Mouse (Mus musculus) stomach, postnatal 0 days (tissue): ENCODE results near the gene Cldn7. TPM values are rescaled to one million over a fixed set of nuclear protein-coding genes. Genes with fewer than 3 reads are reported as not detected.

ENCODE experiments used
- ATAC-seq: fragments of 200-750 bp; cut with Nextera tagmentation; 2 replicates; pipeline ENCODE4 v1.8.0; 2017; ENCODE audit not compliant: low FRiP score, low TSS enrichment
- DNase-seq: peaks from one replicate; pipeline ENCODE4 v3.0.0-alpha.2; 2016; ENCODE audit warnings: low spot score
- H3K27ac ChIP-seq: fragments of 300-500 bp; sonication (generic); replicated peaks from 2 replicates; pipeline ENCODE4 v1.5.1; 2014; ENCODE audit warnings: mild to moderate bottlenecking, control low read depth
- H3K27me3 ChIP-seq: fragments of 300-500 bp; sonication (generic); 2 replicates; pipeline ENCODE4 v1.6.1; 2014; ENCODE audit warnings: low read length; ENCODE audit not compliant: control insufficient read depth, insufficient read depth
- H3K36me3 ChIP-seq: fragments of 300-500 bp; sonication (generic); 2 replicates; pipeline ENCODE4 v1.6.1; 2014; ENCODE audit warnings: low read length, mixed read lengths; ENCODE audit not compliant: control insufficient read depth, insufficient read depth
- H3K4me1 ChIP-seq: fragments of 300-500 bp; sonication (generic); replicated peaks from 2 replicates; pipeline ENCODE4 v1.6.1; 2014; ENCODE audit warnings: antibody characterized with exemption; ENCODE audit not compliant: control insufficient read depth, insufficient read depth
- H3K4me2 ChIP-seq: fragments of 300-500 bp; sonication (generic); replicated peaks from 2 replicates; pipeline ENCODE4 v1.6.1; 2014; ENCODE audit warnings: low read depth, mild to moderate bottlenecking, control low read depth, moderate library complexity
- H3K4me3 ChIP-seq: fragments of 300-500 bp; sonication (generic); 2 replicates; pipeline ENCODE4 v1.5.1; 2014; ENCODE audit warnings: low read depth, low read length, control low read depth
- H3K9ac ChIP-seq: fragments of 300-500 bp; sonication (generic); 2 replicates; pipeline ENCODE4 v1.6.1; 2014; ENCODE audit warnings: mild to moderate bottlenecking, low read length, control low read depth, mixed read lengths
- H3K9me3 ChIP-seq: fragments of 300-500 bp; sonication (generic); 2 replicates; pipeline ENCODE4 v1.6.1; 2016; ENCODE audit warnings: low read length; ENCODE audit not compliant: control insufficient read depth
- CTCF ChIP-seq: IDR thresholded peaks from 2 replicates; pipeline ENCODE4 v1.5.1; 2016; ENCODE audit warnings: antibody characterized with exemption, low read depth, mild to moderate bottlenecking, moderate library complexity
- EP300 ChIP-seq: optimal IDR thresholded peaks from 2 replicates; pipeline ENCODE3; 2016; ENCODE audit warnings: antibody characterized with exemption
- WGBS: fragments of 180-500 bp; shearing (Covaris S2); extraction: QIAGEN DNeasy Blood & Tissue Kit; methylation state at CpG from one replicate; pipeline ENCODE4 v1.1.7; 2014; 5-methylcytosine and 5-hydroxymethylcytosine counted together
- polyA plus RNA-seq: library from polyadenylated mRNA; unstranded; fragments of >200 nt; fragmentation: Nextera tagmentation; extraction: Ambion mirVana; gene quantifications from 2 replicates; pipeline ENCODE4 v1.2.1, GENCODE M21; 2015

The Cldn7 gene
- polyA plus RNA-seq, 1 experiment from 2014 or later: 125 TPM

DNA sequence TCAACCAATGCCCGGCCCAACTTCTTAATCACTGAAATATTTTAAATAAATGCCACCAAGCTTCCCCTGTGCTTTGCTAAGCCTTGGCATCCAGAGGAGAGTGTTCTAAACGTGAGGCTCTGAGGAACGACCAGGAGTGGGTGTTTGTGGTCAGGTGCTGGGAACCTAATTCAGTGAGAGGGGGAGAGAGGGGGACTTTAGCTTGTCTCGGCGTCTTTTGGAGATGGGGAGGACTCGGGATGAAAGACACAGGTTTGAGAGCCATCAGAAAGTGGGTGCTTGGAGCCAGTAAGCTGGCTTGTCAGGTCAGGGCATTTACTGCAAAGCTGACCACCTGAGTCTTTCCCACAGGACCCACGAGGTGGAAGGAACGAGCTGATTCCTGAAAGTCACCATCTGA, 32.8 kb upstream of the Cldn7 start:
- Histone ChIP-seq H3K4me1 (peaks cover 4% of the 10 kb centered on the region), H3K27ac (no peak overlapping the region), H3K9ac (no peak overlapping the region), H3K4me2 (no peak overlapping the region), H3K9me3 (no peaks in the 10 kb centered on the region), H3K4me3 (no peak overlapping the region), H3K36me3 (no peaks in the 10 kb centered on the region), H3K27me3 (no peaks in the 10 kb centered on the region)
- no peak for DNase-seq
- no peak for ATAC-seq
- 69% methylated on average over 8 of the region's 8 CpGs for WGBS
- no peak for TF ChIP-seq CTCF
- no peak for TF ChIP-seq EP300

DNA sequence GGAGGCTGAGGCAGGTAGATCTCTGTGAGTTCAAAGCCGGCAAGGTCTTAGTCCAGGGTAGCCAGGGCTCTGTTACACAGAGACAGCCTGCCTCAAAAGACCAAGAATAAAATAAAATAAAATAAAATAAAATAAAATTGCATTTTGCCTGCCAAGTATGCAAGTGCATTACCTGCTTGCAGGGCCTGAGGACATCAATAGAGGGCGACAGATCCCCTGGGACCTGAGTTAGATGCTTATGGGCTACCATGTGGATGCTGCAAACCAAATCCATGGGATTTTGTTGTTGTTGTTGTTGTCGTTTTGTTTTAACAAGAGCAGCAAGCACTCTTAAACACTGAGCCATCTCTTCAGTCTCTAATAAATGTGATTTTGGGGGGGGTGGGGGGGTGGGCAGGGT, 32.3 kb upstream of the Cldn7 start:
- ATAC-seq (no peak), DNase-seq (no peak)
- H3K9me3 ChIP-seq: no peaks in the 10 kb centered on the region
- no peak overlapping the region for H3K27ac ChIP-seq
- 41% methylated on average over 3 of the region's 3 CpGs for WGBS
- H3K4me1 ChIP-seq: peaks cover 4% of the 10 kb centered on the region
- H3K4me3 ChIP-seq: no peak overlapping the region
- no peak for TF ChIP-seq EP300
- peak; percentile 46 for TF ChIP-seq CTCF
- no peak overlapping the region for H3K9ac ChIP-seq
- H3K4me2 ChIP-seq: no peak overlapping the region
- H3K36me3 ChIP-seq: no peaks in the 10 kb centered on the region
- no peaks in the 10 kb centered on the region for H3K27me3 ChIP-seq

DNA sequence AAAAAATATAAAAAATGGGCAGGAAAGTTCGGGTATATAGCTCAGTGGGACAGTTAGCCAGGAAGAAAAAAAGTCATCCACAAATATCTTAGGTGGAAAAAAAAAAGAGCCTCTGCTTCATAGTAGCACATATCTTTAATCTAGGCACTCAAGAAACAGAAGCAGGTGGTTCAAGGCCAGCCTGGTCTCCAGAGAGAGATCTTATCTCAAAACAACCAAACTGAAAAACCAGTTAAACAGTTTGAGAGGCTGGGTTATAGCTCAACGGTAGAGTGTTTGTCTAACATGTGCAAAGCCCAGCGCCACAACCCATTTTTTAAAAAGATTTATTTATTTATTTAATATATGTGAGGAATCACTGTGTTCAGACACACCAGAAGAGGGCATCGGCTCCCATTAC, 31.5 kb upstream of the Cldn7 start:
- Histone ChIP-seq H3K27ac (no peak overlapping the region), H3K27me3 (no peaks in the 10 kb centered on the region), H3K4me1 (peaks cover 4% of the 10 kb centered on the region), H3K36me3 (no peaks in the 10 kb centered on the region), H3K4me3 (no peak overlapping the region), H3K4me2 (no peak overlapping the region), H3K9ac (no peak overlapping the region), H3K9me3 (no peaks in the 10 kb centered on the region)
- ATAC-seq (no peak), DNase-seq (no peak)
- WGBS: 60% methylated on average over 4 of the region's 4 CpGs
- TF ChIP-seq EP300 (no peak), CTCF (no peak)

DNA sequence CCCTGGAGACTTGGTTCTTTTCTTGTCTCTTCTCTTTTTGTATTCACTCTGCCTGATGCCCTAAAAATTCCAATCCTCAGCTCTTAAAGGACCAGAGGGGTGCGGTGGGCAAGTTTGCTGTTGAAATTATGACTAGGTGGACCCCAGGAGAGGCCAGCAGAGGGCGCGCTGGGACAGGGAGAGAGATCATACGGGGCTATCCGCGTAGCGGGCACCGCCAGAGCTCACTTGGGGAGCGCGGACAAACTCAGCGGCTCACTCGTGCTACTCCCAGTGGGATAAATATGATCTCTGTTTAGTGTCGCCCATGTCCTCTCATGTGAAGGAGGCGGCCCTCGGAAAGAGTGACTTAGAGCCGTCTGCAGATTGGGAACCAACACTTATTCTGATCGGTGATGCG, 30.4 kb upstream of the Cldn7 start:
- TF ChIP-seq EP300: no peak
- TF ChIP-seq CTCF: peak; percentile 94
- peak; percentile 93 for DNase-seq

GRCm38 (mm10) chr11:69934681-69935080, 29.9 kb upstream of the Cldn7 start:
- no peak overlapping the region for H3K9ac ChIP-seq
- ATAC-seq (no peak), DNase-seq (no peak)
- 15% methylated on average over 6 of the region's 6 CpGs for WGBS
- H3K9me3 ChIP-seq: no peaks in the 10 kb centered on the region
- H3K4me3 ChIP-seq: no peak overlapping the region
- no peak overlapping the region for H3K27ac ChIP-seq
- H3K36me3 ChIP-seq: no peaks in the 10 kb centered on the region
- H3K4me2 ChIP-seq: 0 out of 2 replicates have a peak overlapping the region, but pooled peaks have one; percentile 4
- TF ChIP-seq EP300: no peak
- no peak for TF ChIP-seq CTCF
- no peaks in the 10 kb centered on the region for H3K27me3 ChIP-seq
- peaks cover 6% of the 10 kb centered on the region for H3K4me1 ChIP-seq

More for the DNA sequence above, 30.4 kb upstream of the Cldn7 start:
- Histone ChIP-seq H3K4me3 (no peak overlapping the region), H3K27me3 (no peaks in the 10 kb centered on the region), H3K4me2 (0 out of 2 replicates have a peak overlapping the region, but pooled peaks have one; percentile 4), H3K4me1 (peaks cover 6% of the 10 kb centered on the region), H3K9ac (no peak overlapping the region), H3K9me3 (no peaks in the 10 kb centered on the region), H3K36me3 (no peaks in the 10 kb centered on the region), H3K27ac (no peak overlapping the region)
- peak; percentile 63 for ATAC-seq
- WGBS: 1% methylated on average over 18 of the region's 18 CpGs

GRCm38 (mm10) chr11:69935137-69935879, 29.3 kb upstream of the Cldn7 start, which contains the start of gene Ybx2:
TSS of gene Ybx2 (plus strand) at chr11:69935796.
- H3K36me3 ChIP-seq: no peaks in the 10 kb centered on the region
- H3K9ac ChIP-seq: peak within 1 kb of the TSS; percentile 62
- DNase-seq (peak; percentile 90), ATAC-seq (peak; percentile 71)
- no peak within 1 kb of the TSS; the same call in 1 of the 2 replicates for H3K27ac ChIP-seq
- H3K4me3 ChIP-seq: peak within 1 kb of the TSS; percentile 44
- WGBS: 2% methylated on average over 48 of the region's 62 CpGs
- peaks cover 6% of the 10 kb centered on the region for H3K4me1 ChIP-seq
- peak within 1 kb of the TSS; percentile 89 for H3K4me2 ChIP-seq
- no peaks in the 10 kb centered on the region for H3K27me3 ChIP-seq
- TF ChIP-seq EP300: no peak
- peak; percentile 28; the same call in 1 of the 2 replicates for TF ChIP-seq CTCF
- H3K9me3 ChIP-seq: no peaks in the 10 kb centered on the region
